Mouse (Mus musculus) CH12.LX (cell line): ENCODE data around the gene Rptn. TPM values are rescaled to one million over a fixed set of nuclear protein-coding genes. Genes with fewer than 3 reads are reported as not detected.

ENCODE experiments used
- DNase-seq: peaks from one replicate; pipeline ENCODE4 v3.0.0-alpha.2; 2013; ENCODE audit errors: extremely low read depth
- H3K27ac ChIP-seq: 2 replicates; pipeline ENCODE4 v1.5.1; 2012; ENCODE audit warnings: low read depth, mild to moderate bottlenecking, control low read depth, moderate library complexity; ENCODE audit not compliant: insufficient read depth
- H3K27me3 ChIP-seq: replicated peaks from 2 replicates; pipeline ENCODE3; 2012; ENCODE audit warnings: inconsistent platforms
- H3K36me3 ChIP-seq, 2 experiments: replicated peaks in 1 of 2; 2 replicates each; pipeline versions ENCODE3 to v1.6.1; 2012; ENCODE audit warnings: inconsistent platforms in 1 of 2, low read length in 1 of 2, mild to moderate bottlenecking in 1 of 2, mixed read lengths in 1 of 2, moderate library complexity in 1 of 2; ENCODE audit not compliant: control insufficient read depth in 1 of 2, insufficient read depth in 1 of 2
- H3K4me1 ChIP-seq, 2 experiments: 2 replicates each; pipeline ENCODE4 v1.6.1; 2012; ENCODE audit warnings: inconsistent platforms in 1 of 2, moderate library complexity in 1 of 2; ENCODE audit not compliant: insufficient read depth in 2 of 2, control insufficient read depth in 1 of 2
- H3K4me2 ChIP-seq: 2 replicates; pipeline ENCODE4 v1.6.1; 2012; ENCODE audit warnings: low read depth, mild to moderate bottlenecking, control low read depth; ENCODE audit not compliant: poor library complexity, insufficient read depth, severe bottlenecking
- H3K4me3 ChIP-seq, 3 experiments: fragments of 150-350 bp in 1 of 3; sonication (generic) in 1 of 3; replicated peaks in 1 of 3; 2 replicates each; pipeline versions ENCODE3 to v1.5.1; 2011 to 2012; ENCODE audit warnings: low read depth in 2 of 3, low read length in 2 of 3, mild to moderate bottlenecking in 2 of 3, moderate library complexity in 2 of 3, control low read depth in 1 of 3, improper control_type of control experiment in 1 of 3, inconsistent platforms in 1 of 3, mixed read lengths in 1 of 3; ENCODE audit not compliant: poor library complexity in 1 of 3
- H3K79me2 ChIP-seq: replicated peaks from 2 replicates; pipeline ENCODE4 v1.6.1; 2012; ENCODE audit warnings: mild to moderate bottlenecking, moderate library complexity; ENCODE audit not compliant: control insufficient read depth, poor library complexity, insufficient read depth, severe bottlenecking; ENCODE audit errors: extremely low read depth
- H3K9ac ChIP-seq: 2 replicates; pipeline ENCODE4 v1.6.1; 2012; ENCODE audit warnings: low read depth, mild to moderate bottlenecking, control low read depth, moderate library complexity; ENCODE audit not compliant: insufficient read depth
- H3K9me3 ChIP-seq: replicated peaks from 2 replicates; pipeline ENCODE3; 2012; ENCODE audit warnings: low read length, inconsistent platforms, mixed read lengths
- BHLHE40 ChIP-seq: IDR thresholded peaks from 2 replicates; pipeline ENCODE4 v1.6.1; 2011; ENCODE audit warnings: mild to moderate bottlenecking, low read depth, low read length, improper control_type of control experiment
- E2F4 ChIP-seq: IDR thresholded peaks from 2 replicates; pipeline ENCODE4 v1.6.1; 2011; ENCODE audit warnings: low read depth, low read length, improper control_type of control experiment; ENCODE audit not compliant: insufficient replicate concordance
- ELF1 ChIP-seq: IDR thresholded peaks from 2 replicates; pipeline ENCODE4 v1.6.1; 2014; ENCODE audit warnings: low read depth, mild to moderate bottlenecking, inconsistent platforms, low read length, improper control_type of control experiment
- ETS1 ChIP-seq: conservative IDR thresholded peaks from 2 replicates; pipeline ENCODE4 v1.6.1; 2012; ENCODE audit warnings: low read depth, mild to moderate bottlenecking, inconsistent platforms, low read length, improper control_type of control experiment, moderate library complexity
- MAFK ChIP-seq: IDR thresholded peaks from 2 replicates; pipeline ENCODE4 v1.6.1; 2011; ENCODE audit warnings: low read length, improper control_type of control experiment; ENCODE audit not compliant: insufficient replicate concordance
- NRF1 ChIP-seq: IDR thresholded peaks from 2 replicates; pipeline ENCODE4 v1.6.1; 2014; ENCODE audit warnings: low read depth, mild to moderate bottlenecking, inconsistent platforms, low read length, improper control_type of control experiment, moderate library complexity
- PAX5 ChIP-seq: IDR thresholded peaks from 2 replicates; pipeline ENCODE4 v1.6.1; 2012; ENCODE audit warnings: low read length, inconsistent platforms, mixed read lengths
- POLR2AphosphoS2 ChIP-seq: IDR thresholded peaks from 2 replicates; pipeline ENCODE4 v1.6.1; 2011; ENCODE audit warnings: low read depth, low read length, improper control_type of control experiment
- RAD21 ChIP-seq: IDR thresholded peaks from 2 replicates; pipeline ENCODE4 v1.6.1; 2011; ENCODE audit warnings: low read depth, mild to moderate bottlenecking, low read length, improper control_type of control experiment, moderate library complexity
- TBP ChIP-seq: conservative IDR thresholded peaks from 2 replicates; pipeline ENCODE4 v1.6.1; 2011; ENCODE audit warnings: low read depth, low read length, improper control_type of control experiment
- USF1 ChIP-seq: IDR thresholded peaks from 2 replicates; pipeline ENCODE4 v1.6.1; 2014; ENCODE audit warnings: low read depth, mild to moderate bottlenecking, inconsistent platforms, low read length, improper control_type of control experiment
- USF2 ChIP-seq: conservative IDR thresholded peaks from 2 replicates; pipeline ENCODE4 v1.6.1; 2011; ENCODE audit warnings: low read depth, low read length, improper control_type of control experiment
- ZC3H11A ChIP-seq: IDR thresholded peaks from 2 replicates; pipeline ENCODE4 v1.6.1; 2012; ENCODE audit warnings: low read depth, mild to moderate bottlenecking, inconsistent platforms, low read length, improper control_type of control experiment
- ZKSCAN1 ChIP-seq: IDR thresholded peaks from 2 replicates; pipeline ENCODE4 v1.6.1; 2012; ENCODE audit warnings: low read depth, inconsistent platforms, low read length, improper control_type of control experiment, borderline replicate concordance
- dilution Hi-C: fragments of 300-500 bp; cut with MboI; formaldehyde crosslinking; loops from 2 replicates; pipeline ENCODE4 v1.14.3; 2020; ENCODE audit warnings: low sequenced_read_pairs; ENCODE audit not compliant: extremely low pct_unique_long_range_greater_than_20kb, extremely low pct_ligation_motif_present
- in situ Hi-C: fragments of 300-500 bp; cut with MboI; formaldehyde crosslinking; loops from 3 replicates; pipeline ENCODE4 v1.14.3; 2019; ENCODE audit warnings: low sequenced_read_pairs, low pct_ligation_motif_present, low pct_unique_long_range_greater_than_20kb, mixed read lengths
- polyA plus RNA-seq: library from polyadenylated mRNA; unstranded; fragments of >175 nt; gene quantifications from 2 replicates; pipeline ENCODE4 v1.2.1, GENCODE M21; 2012; ENCODE audit warnings: low read depth; ENCODE audit not compliant: insufficient read length
- total RNA-seq, 2 experiments: library from RNA; depleted of rRNA; stranded (reverse); fragments of 300-350 nt in 1 of 2; fragments of >200 nt in 1 of 2; gene quantifications; 2 replicates each; pipeline ENCODE4 v1.2.3; 2012 to 2014

The Rptn gene
- total and polyA plus RNA-seq, 3 experiments, result not detected

DNA sequence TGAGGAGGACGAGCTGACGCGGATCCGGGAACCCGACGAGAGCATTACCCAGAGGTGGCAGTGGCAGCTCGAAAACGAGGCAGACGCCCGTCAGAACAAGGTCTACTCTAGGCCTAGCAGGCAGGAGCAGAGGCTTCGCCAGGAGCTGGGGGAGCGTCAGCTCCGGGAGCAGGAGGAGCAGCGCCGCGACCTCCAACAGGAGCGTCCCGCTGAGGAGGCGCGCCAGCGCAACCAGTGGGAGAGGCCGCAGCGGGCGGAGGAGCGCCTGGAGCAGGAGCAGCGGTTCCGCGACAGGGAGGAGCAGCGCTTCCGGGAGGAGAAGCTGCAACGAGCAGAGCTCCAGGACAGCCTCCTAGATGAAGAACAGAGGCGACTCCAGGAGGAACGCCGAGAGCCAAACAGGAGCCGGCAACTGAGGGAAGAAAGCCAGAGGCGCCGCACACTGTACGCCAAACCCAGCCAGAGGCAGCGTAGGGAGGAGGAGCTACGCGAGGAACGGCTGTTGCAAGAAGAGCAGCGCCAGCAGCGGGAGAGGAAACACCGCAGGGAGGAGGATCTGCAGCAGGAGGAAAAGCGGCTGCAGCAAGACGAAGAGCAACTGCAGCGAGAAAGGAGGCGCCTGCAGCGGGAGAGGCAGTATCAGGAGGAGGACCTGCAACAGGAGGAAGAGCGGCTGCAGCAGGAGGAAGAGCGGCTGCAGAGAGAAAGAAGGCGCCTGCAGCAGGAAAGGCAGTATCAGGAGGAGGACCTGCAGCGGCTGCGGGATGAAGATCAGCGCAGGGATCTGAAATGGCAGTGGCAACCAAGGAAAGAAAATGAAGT lies 51.1 kb downstream of the Rptn start:
- no peaks in the 10 kb centered on the region for H3K27me3 ChIP-seq
- in situ Hi-C loops, result no loop called here
- no peak for DNase-seq
- no peak for TF ChIP-seq MAFK
- TF ChIP-seq ZC3H11A, result no peak
- TF ChIP-seq ZKSCAN1, result no peak
- no peak for TF ChIP-seq NRF1
- no peak for TF ChIP-seq BHLHE40
- TF ChIP-seq ELF1, result no peak
- TF ChIP-seq TBP, result no peak
- no peak for TF ChIP-seq ETS1
- TF ChIP-seq USF1, result no peak
- TF ChIP-seq USF2, result no peak
- no peak for TF ChIP-seq POLR2AphosphoS2
- TF ChIP-seq RAD21, result no peak
- H3K27ac ChIP-seq, result no peak overlapping the region
- no peak overlapping the region for H3K4me3 ChIP-seq
- no peaks in the 10 kb centered on the region for H3K79me2 ChIP-seq
- H3K4me1 ChIP-seq, result no peaks in the 10 kb centered on the region
- peaks cover 32% of the 10 kb centered on the region for H3K9me3 ChIP-seq
- H3K4me2 ChIP-seq, result no peak overlapping the region
- dilution Hi-C loops, result no loop called here
- H3K9ac ChIP-seq, result no peak overlapping the region
- no peaks in the 10 kb centered on the region for H3K36me3 ChIP-seq

DNA sequence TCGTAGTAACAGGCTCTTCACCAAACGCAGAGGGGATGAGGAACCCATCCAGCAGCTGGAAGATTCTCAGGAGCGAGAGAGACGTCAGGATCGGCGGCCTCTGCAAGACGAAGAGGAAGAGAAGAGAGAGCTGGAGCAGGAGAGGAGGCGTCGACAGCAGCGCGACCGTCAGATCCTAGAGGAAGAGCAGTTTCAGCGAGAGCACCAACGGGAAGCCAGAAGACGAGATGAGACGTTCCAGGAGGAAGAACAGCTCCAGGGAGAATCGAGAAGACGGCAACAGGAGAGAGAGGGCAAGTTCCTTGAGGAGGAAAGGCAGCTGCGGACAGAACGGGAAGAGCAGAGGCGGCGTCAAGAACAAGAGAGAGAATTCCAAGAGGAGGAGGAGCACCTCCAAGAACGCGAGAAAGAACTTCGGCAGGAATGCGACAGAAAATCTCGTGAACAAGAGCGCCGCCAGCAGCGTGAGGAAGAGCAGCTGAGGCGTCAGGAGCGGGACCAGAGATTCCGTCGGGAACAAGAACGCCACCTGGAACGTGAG lies 51.7 kb downstream of the Rptn start:
- H3K9ac ChIP-seq, result no peak overlapping the region
- no peaks in the 10 kb centered on the region for H3K4me1 ChIP-seq
- H3K79me2 ChIP-seq, result no peaks in the 10 kb centered on the region
- H3K27me3 ChIP-seq, result no peaks in the 10 kb centered on the region
- H3K9me3 ChIP-seq, result peaks cover 32% of the 10 kb centered on the region
- H3K4me3 ChIP-seq, result no peak overlapping the region
- in situ Hi-C loops, result no loop called here
- no peaks in the 10 kb centered on the region for H3K36me3 ChIP-seq
- dilution Hi-C loops, result no loop called here
- H3K4me2 ChIP-seq, result no peak overlapping the region
- no peak for TF ChIP-seq USF2
- no peak for TF ChIP-seq E2F4
- TF ChIP-seq PAX5, result no peak
- TF ChIP-seq ZC3H11A, result no peak
- no peak for DNase-seq
- no peak overlapping the region for H3K27ac ChIP-seq
